Mouse (Mus musculus) forebrain, postnatal 0 days (tissue): Measurements from ENCODE around the gene Hyls1. TPM values are rescaled to one million over a fixed set of nuclear protein-coding genes. Genes with fewer than 3 reads are reported as not detected.

Experiments used
- ATAC-seq: fragments of 200-750 bp; cut with Nextera tagmentation; 2 replicates; pipeline ENCODE4 v1.8.0; 2017; ENCODE audit warnings: mild to moderate bottlenecking, moderate library complexity
- DNase-seq: peaks from one replicate; pipeline ENCODE4 v3.0.0-alpha.2; 2015
- H3K27ac ChIP-seq: fragments of 300-500 bp; sonication (generic); 2 replicates; pipeline ENCODE4 v1.5.1; 2014; ENCODE audit warnings: low read depth, mild to moderate bottlenecking, antibody characterized with exemption, low read length, moderate library complexity, mixed read lengths
- H3K27me3 ChIP-seq: fragments of 300-500 bp; sonication (generic); 2 replicates; pipeline ENCODE4 v1.6.1; 2014; ENCODE audit warnings: mild to moderate bottlenecking, low read length, mixed read lengths; ENCODE audit not compliant: insufficient read depth
- H3K36me3 ChIP-seq: fragments of 300-500 bp; sonication (generic); 2 replicates; pipeline ENCODE4 v1.6.1; 2014; ENCODE audit warnings: mild to moderate bottlenecking, moderate library complexity; ENCODE audit not compliant: insufficient read depth
- H3K4me1 ChIP-seq: fragments of 300-500 bp; sonication (generic); 2 replicates; pipeline ENCODE4 v1.6.1; 2014; ENCODE audit warnings: antibody characterized with exemption; ENCODE audit not compliant: insufficient read depth
- H3K4me2 ChIP-seq: fragments of 300-500 bp; sonication (generic); 2 replicates; pipeline ENCODE4 v1.6.1; 2014; ENCODE audit warnings: low read depth, mild to moderate bottlenecking, moderate library complexity
- H3K4me3 ChIP-seq: fragments of 300-500 bp; sonication (generic); 2 replicates; pipeline ENCODE4 v1.5.1; 2014; ENCODE audit warnings: low read depth, low read length, mixed read lengths
- H3K9ac ChIP-seq: fragments of 300-500 bp; sonication (generic); 2 replicates; pipeline ENCODE4 v1.6.1; 2014; ENCODE audit warnings: mild to moderate bottlenecking
- H3K9me3 ChIP-seq: fragments of 300-500 bp; sonication (generic); 2 replicates; pipeline ENCODE4 v1.6.1; 2016; ENCODE audit warnings: low read length
- CTCF ChIP-seq: sonication (generic); IDR thresholded peaks from 2 replicates; pipeline ENCODE4 v1.5.1; 2016; ENCODE audit warnings: antibody characterized with exemption, control low read depth, low read depth
- whole genome bisulfite sequencing: fragments of 180-500 bp; shearing (Covaris S2); extraction: QIAGEN DNeasy Blood & Tissue Kit; methylation state at CpG from one replicate; pipeline ENCODE4 v1.1.7; 2014; 5-methylcytosine and 5-hydroxymethylcytosine counted together
- polyA plus RNA-seq: library from polyadenylated mRNA; unstranded; fragments of >200 nt; fragmentation: Nextera tagmentation; extraction: Ambion mirVana; gene quantifications from 2 replicates; pipeline ENCODE4 v1.2.1, GENCODE M21; 2015
- total RNA-seq: library from RNA; depleted of rRNA; stranded (reverse); fragments of >200 nt; gene quantifications from 2 replicates; pipeline ENCODE4 v1.2.3, GENCODE M21; 2014

Gene Hyls1
- total and polyA plus RNA-seq, 2 experiments from 2014 or later = 14.8 to 15.8 TPM

GRCm38 (mm10) chr9:35535110-35535509, 35.1 kb downstream of the Hyls1 start:
- no peak overlapping the region for H3K4me2 ChIP-seq
- WGBS = 7% methylated on average over 2 of the region's 2 CpGs
- peak; percentile 93 for ATAC-seq
- peak; percentile 91 for TF ChIP-seq CTCF
- no peaks in the 10 kb centered on the region for H3K27me3 ChIP-seq
- H3K9me3 ChIP-seq = no peaks in the 10 kb centered on the region
- no peak overlapping the region for H3K9ac ChIP-seq
- no peak overlapping the region for H3K27ac ChIP-seq
- H3K36me3 ChIP-seq = no peaks in the 10 kb centered on the region
- no peaks in the 10 kb centered on the region for H3K4me1 ChIP-seq
- no peak overlapping the region for H3K4me3 ChIP-seq
- DNase-seq = peak; percentile 85

GRCm38 (mm10) chr9:35533266-35533665, 36.9 kb downstream of the Hyls1 start:
- no peak for ATAC-seq
- Histone ChIP-seq H3K4me1 (no peaks in the 10 kb centered on the region), H3K4me3 (no peak overlapping the region), H3K9me3 (no peaks in the 10 kb centered on the region), H3K27ac (no peak overlapping the region), H3K9ac (no peak overlapping the region), H3K4me2 (no peak overlapping the region), H3K27me3 (no peaks in the 10 kb centered on the region), H3K36me3 (no peaks in the 10 kb centered on the region)
- no peak for TF ChIP-seq CTCF
- no peak for DNase-seq
- WGBS = 73% methylated on average over 9 of the region's 9 CpGs

GRCm38 (mm10) chr9:35529796-35530195, 40.4 kb downstream of the Hyls1 start:
- Histone ChIP-seq H3K9ac (no peak overlapping the region), H3K9me3 (no peaks in the 10 kb centered on the region), H3K27me3 (no peaks in the 10 kb centered on the region), H3K27ac (no peak overlapping the region), H3K4me3 (no peak overlapping the region), H3K36me3 (no peaks in the 10 kb centered on the region), H3K4me2 (no peak overlapping the region), H3K4me1 (no peaks in the 10 kb centered on the region)
- TF ChIP-seq CTCF = no peak
- 9% methylated on average over 1 of the region's 1 CpGs for WGBS
- ATAC-seq = no peak
- no peak for DNase-seq

GRCm38 (mm10) chr9:35529141-35529540, 41.1 kb downstream of the Hyls1 start:
- Histone ChIP-seq H3K4me2 (no peak overlapping the region), H3K27ac (no peak overlapping the region), H3K4me3 (no peak overlapping the region), H3K9ac (no peak overlapping the region), H3K27me3 (no peaks in the 10 kb centered on the region), H3K36me3 (no peaks in the 10 kb centered on the region), H3K4me1 (peaks cover 4% of the 10 kb centered on the region), H3K9me3 (no peaks in the 10 kb centered on the region)
- no peak for TF ChIP-seq CTCF
- DNase-seq (no peak), ATAC-seq (no peak)
- WGBS = 77% methylated on average over 3 of the region's 3 CpGs

- Histone ChIP-seq H3K4me2 (peak overlapping the region; percentile 31), H3K9me3 (no peaks in the 10 kb centered on the region), H3K27me3 (no peaks in the 10 kb centered on the region), H3K27ac (peak overlapping the region; percentile 4; the same call in 1 of the 2 replicates), H3K4me1 (peaks cover 14% of the 10 kb centered on the region), H3K36me3 (no peaks in the 10 kb centered on the region), H3K4me3 (no peak overlapping the region), H3K9ac (no peak overlapping the region)
- TF ChIP-seq CTCF = peak; percentile 85
- ATAC-seq (peak; percentile 89), DNase-seq (peak; percentile 87)
- 11% methylated on average over 7 of the region's 7 CpGs for WGBS
Measured at GRCm38 (mm10) chr9:35523941-35524411, 46.2 kb downstream of the Hyls1 start.

- Histone ChIP-seq H3K27ac (peak overlapping the region; percentile 4; the same call in 1 of the 2 replicates), H3K36me3 (no peaks in the 10 kb centered on the region), H3K27me3 (no peaks in the 10 kb centered on the region), H3K4me2 (peak overlapping the region; percentile 31), H3K9ac (peak overlapping the region; percentile 19; the same call in 1 of the 2 replicates), H3K4me1 (peaks cover 14% of the 10 kb centered on the region), H3K9me3 (no peaks in the 10 kb centered on the region), H3K4me3 (no peak overlapping the region)
- no peak for TF ChIP-seq CTCF
- WGBS = 13% methylated on average over 5 of the region's 5 CpGs
- DNase-seq (peak; percentile 81), ATAC-seq (peak; percentile 86)
Measured at GRCm38 (mm10) chr9:35523541-35523940, 46.7 kb downstream of the Hyls1 start.

GRCm38 (mm10) chr9:35522821-35523515, 47.2 kb downstream of the Hyls1 start:
- WGBS = 31% methylated on average over 1 of the region's 1 CpGs
- ATAC-seq (peak; percentile 9; the same call in 1 of the 2 replicates), DNase-seq (no peak)
- no peak for TF ChIP-seq CTCF
- peaks cover 14% of the 10 kb centered on the region for H3K4me1 ChIP-seq
- no peak overlapping the region for H3K27ac ChIP-seq
- H3K4me3 ChIP-seq = no peak overlapping the region
- no peaks in the 10 kb centered on the region for H3K36me3 ChIP-seq
- H3K4me2 ChIP-seq = peak overlapping the region; percentile 31; the same call in 1 of the 2 replicates
- H3K9ac ChIP-seq = no peak overlapping the region
- H3K9me3 ChIP-seq = no peaks in the 10 kb centered on the region
- no peaks in the 10 kb centered on the region for H3K27me3 ChIP-seq
